Mouse (Mus musculus) kidney, adult 9 months (tissue): ENCODE measurements at regions not wholly inside any gene's neighbourhood (a gene's known extent, or its start where the extent isn't known, plus 50 kb on each side); places are given as distances from the start of the nearest gene placed in this dataset.

Source experiments
- DNase-seq: peaks from one replicate; pipeline ENCODE4 v3.0.0; 2022

DNA sequence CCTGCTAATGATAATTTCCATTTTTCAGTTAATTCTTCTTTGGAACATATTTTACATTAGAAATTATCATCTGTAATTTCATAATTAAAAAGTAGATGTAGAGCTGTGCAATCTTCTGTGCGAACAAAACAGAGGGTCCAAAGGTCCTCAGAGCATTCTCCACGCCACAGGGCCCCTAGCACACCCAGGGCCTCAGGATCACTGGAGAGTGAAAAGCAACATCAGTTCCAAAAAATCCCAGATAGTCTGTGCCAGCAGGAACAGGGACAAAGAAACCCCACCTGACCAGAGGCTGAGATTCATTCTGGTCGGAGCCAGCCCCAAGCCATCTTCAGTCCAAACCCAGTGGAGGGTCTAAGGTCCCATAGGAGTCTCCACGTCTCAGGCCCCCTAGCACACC, 684.7 kb upstream of the Vwc2 start:
- DNase-seq = peak; percentile 68

DNA sequence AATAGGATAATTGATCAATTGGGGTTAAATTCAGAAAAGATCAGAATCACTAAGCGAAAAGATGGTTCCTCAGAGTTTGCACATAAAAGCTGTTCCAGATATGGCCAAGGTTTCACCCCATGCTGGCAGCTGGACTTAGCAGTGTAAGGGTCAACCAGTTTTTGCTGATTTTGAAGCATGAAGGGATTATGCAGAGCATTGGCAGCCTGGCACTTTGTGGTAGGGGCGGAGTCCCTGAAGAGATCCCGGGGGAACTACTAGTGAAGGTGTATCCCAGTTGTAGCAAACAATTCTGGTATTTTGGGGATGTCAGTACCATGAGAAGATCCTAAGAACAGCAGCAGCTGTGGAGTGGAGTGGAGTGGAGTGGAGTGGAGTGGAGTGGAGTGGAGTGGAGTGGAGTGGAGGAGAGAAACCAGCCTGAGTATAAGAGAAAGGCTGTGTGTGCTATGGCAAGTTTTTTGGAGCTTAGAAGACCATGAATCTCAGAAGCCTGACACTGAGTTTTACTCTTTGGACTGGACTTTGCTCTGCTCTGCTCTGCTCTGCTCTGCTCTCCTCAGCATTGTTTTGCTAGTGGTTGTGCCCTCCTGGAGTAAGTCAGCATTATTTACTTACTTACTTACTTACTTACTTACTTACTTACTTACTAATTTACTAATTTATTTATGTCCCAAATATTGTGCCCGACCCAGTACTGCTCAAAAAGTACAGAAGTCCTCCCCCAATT, 636.5 kb upstream of the Vwc2 start:
- peak; percentile 80 for DNase-seq

DNA sequence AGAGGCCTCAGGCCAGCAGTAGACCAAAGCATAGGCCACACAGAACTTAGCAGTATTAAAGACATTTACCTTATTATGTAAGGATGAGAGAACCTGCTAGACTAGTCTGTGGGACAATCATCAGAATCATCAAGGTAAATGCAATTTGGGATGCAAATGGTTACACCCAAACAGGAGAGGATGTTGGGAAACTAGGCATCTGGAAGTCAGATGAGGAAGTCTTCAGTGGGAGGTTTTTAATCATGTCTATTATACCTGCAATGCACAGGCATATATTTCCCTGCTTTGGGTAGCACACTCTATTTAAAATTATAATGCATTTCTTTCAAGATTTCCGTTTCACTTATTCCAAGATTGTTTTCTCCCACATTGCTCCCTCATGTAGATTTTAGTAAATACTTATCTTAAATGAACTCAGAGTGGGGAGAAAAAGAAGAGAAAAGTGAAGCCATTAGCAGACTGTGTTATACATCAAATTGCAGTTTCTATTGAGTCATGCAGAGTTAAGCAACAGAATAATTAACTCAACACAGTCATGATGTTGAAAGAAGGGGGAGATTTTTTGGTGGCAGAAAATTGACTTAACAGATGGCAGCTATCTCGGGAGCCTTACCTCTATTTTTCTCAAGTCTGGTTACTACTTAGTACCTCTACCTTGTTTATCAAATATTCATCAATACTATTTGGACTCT, 632.9 kb upstream of the Vwc2 start:
- no peak for DNase-seq

DNA sequence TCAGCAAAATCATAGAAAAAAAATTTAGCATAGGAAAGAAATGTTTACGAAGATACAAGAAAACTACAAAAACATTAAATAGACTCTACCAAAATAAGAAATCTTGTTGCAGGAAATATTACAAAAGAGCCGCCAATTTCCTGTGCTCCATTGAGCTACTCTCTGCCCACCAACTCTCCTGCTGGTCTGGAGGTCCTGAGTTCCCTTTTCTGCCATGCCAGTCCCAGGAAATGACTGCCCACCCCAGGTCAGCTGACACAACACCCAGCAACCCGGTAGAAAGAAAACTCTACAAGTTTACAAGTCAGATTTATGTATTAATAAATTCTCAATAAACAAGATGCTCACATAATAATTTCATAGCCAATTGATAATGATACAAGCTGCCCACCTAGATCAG, 630.0 kb upstream of the Vwc2 start:
- no peak for DNase-seq

DNA sequence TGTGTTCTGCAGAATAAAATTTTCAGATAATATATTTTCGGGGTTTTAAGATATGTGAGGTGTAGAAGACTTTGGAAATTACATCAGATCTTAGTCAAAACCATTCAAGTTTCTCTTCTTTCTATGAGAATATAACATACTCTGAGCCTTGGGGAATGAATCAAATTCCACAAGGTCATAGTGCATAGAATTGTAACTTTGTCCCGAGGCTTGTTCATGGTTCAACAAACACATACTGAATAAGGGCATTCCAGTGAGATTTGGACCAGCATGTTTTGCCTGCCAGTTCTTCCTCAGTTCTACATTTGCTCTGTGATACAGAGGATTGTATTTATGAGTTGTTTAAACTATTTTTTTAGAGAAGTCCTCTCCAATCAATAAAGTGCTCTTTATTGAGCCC, 616.6 kb upstream of the Vwc2 start:
- peak; percentile 50 for DNase-seq

DNA sequence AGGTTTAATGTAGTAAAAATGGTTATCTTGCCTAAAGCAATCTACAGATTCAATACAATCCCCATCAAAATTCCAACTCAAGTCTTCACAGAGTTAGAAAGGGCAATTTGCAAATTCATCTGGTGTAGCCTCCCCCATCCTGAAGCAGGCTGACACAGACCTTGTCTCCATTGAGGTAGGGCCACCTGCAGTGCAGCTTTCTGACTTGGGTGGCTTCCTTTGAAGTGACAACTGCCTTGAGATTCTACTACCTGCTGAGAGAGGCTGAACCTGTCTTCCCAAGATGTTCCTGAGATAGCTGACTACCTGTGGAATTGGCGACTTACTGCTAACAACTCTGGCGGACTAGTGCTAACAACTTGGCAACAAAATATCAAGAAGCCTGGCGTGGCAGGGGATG, 602.8 kb upstream of the Vwc2 start:
- DNase-seq = no peak
